Mouse (Mus musculus) adrenal gland, adult 8-10 months (tissue): ENCODE measurements around the gene Hnrnpdl. TPM values are rescaled to one million over a fixed set of nuclear protein-coding genes. Genes with fewer than 3 reads are reported as not detected.

Source experiments
- DNase-seq: peaks from one replicate; pipeline ENCODE4 v3.0.0; 2022
- total RNA-seq, 4 experiments: library from RNA; stranded (reverse); gene quantifications; 2 replicates each; pipeline ENCODE4 v1.2.4; 2022

Hnrnpdl gene
- total RNA-seq, 4 experiments from 2014 or later: 73.6 to 207 (median 150) TPM

GRCm38 (mm10) chr5:100003895-100004294, 35.6 kb downstream of the Hnrnpdl start:
- no peak for DNase-seq

- no peak for DNase-seq
Measured at GRCm38 (mm10) chr5:100000500-100000899, 39.0 kb downstream of the Hnrnpdl start.

GRCm38 (mm10) chr5:100000048-100000447, 39.4 kb downstream of the Hnrnpdl start:
- DNase-seq: no peak

- DNase-seq: no peak
Measured at GRCm38 (mm10) chr5:99994680-99995079, 44.8 kb downstream of the Hnrnpdl start.

GRCm38 (mm10) chr5:99994166-99994565, 45.3 kb downstream of the Hnrnpdl start:
- no peak for DNase-seq

Other genes with a start within 250 kb of the Hnrnpdl start
- 1 to 10 TPM in 2 of 4 experiments, not detected in 2; 1.3 to 1.5 TPM for gene Vamp9, start 133.4 kb downstream of the Hnrnpdl start, total RNA-seq
- 100 to 1,000 TPM in 3 of 4 experiments, 10 to 100 TPM in 1; 72.1 to 188 (median 154) TPM for gene Hnrnpd, start 60.7 kb downstream of the Hnrnpdl start, total RNA-seq
- gene 4930524J08Rik, start 60.6 kb downstream of the Hnrnpdl start, total RNA-seq: 1 to 10 TPM; 1.2 to 2.2 (median 1.7) TPM
- gene Enoph1, start 321 bp upstream of the Hnrnpdl start, total RNA-seq: 10 to 100 TPM; 38.5 to 54.6 (median 41.4) TPM
- gene Tmem150c, start 120.1 kb upstream of the Hnrnpdl start, total RNA-seq: 10 to 100 TPM; 14.4 to 25.7 (median 18.3) TPM